Mouse (Mus musculus) liver, embryonic 14.5 days (tissue): ENCODE measurements around the gene Pax1. TPM values are rescaled to one million over a fixed set of nuclear protein-coding genes. Genes with fewer than 3 reads are reported as not detected.

Experiments
- ATAC-seq: fragments of 200-750 bp; cut with Nextera tagmentation; 2 replicates; pipeline ENCODE4 v1.8.0; 2017; ENCODE audit warnings: moderate number of reproducible peaks, mild to moderate bottlenecking, moderate library complexity; ENCODE audit not compliant: insufficient read depth
- DNase-seq, 3 experiments: peaks; one replicate each; pipeline ENCODE4 v3.0.0-alpha.2; 2012 to 2013; ENCODE audit warnings: low read depth in 3 of 3, low spot score in 3 of 3
- H3K27ac ChIP-seq: fragments of 300-500 bp; sonication (generic); 2 replicates; pipeline ENCODE4 v1.5.1; 2014; ENCODE audit warnings: moderate library complexity, mild to moderate bottlenecking, control low read depth, inconsistent platforms
- H3K27me3 ChIP-seq: fragments of 300-500 bp; sonication (generic); 2 replicates; pipeline ENCODE4 v1.6.1; 2014; ENCODE audit warnings: mild to moderate bottlenecking, low read length, moderate library complexity; ENCODE audit not compliant: control insufficient read depth, insufficient read depth
- H3K36me3 ChIP-seq: fragments of 300-500 bp; sonication (generic); replicated peaks from 2 replicates; pipeline ENCODE4 v1.6.1; 2014; ENCODE audit warnings: low read depth; ENCODE audit not compliant: control insufficient read depth, insufficient read depth
- H3K4me1 ChIP-seq, 2 experiments: fragments of 200-500 bp in 1 of 2; fragments of 300-500 bp in 1 of 2; sonication (generic) in 1 of 2; replicated peaks; 2 replicates each; pipeline ENCODE4 v1.6.1; 2012 to 2014; ENCODE audit warnings: antibody characterized with exemption in 1 of 2, inconsistent platforms in 1 of 2, low read length in 1 of 2; ENCODE audit not compliant: control insufficient read depth in 2 of 2, insufficient read depth in 2 of 2
- H3K4me2 ChIP-seq: fragments of 300-500 bp; sonication (generic); 2 replicates; pipeline ENCODE4 v1.6.1; 2014; ENCODE audit warnings: low read depth, mild to moderate bottlenecking, control low read depth, moderate library complexity
- H3K4me3 ChIP-seq, 2 experiments: fragments of 200-500 bp in 1 of 2; fragments of 300-500 bp in 1 of 2; sonication (generic) in 1 of 2; 2 replicates each; pipeline ENCODE4 v1.5.1; 2012 to 2014; ENCODE audit warnings: low read depth in 2 of 2, low read length in 2 of 2, mild to moderate bottlenecking in 2 of 2, control low read depth in 1 of 2, inconsistent platforms in 1 of 2, moderate library complexity in 1 of 2; ENCODE audit not compliant: insufficient read depth in 1 of 2
- H3K9ac ChIP-seq: fragments of 300-500 bp; sonication (generic); replicated peaks from 2 replicates; pipeline ENCODE4 v1.6.1; 2014; ENCODE audit warnings: mild to moderate bottlenecking, control low read depth, moderate library complexity
- H3K9me3 ChIP-seq: fragments of 300-500 bp; sonication (generic); 2 replicates; pipeline ENCODE4 v1.6.1; 2016; ENCODE audit warnings: low read length, mixed read lengths; ENCODE audit not compliant: control insufficient read depth
- CTCF ChIP-seq: IDR thresholded peaks from 2 replicates; pipeline ENCODE4 v1.5.1; 2016; ENCODE audit warnings: antibody characterized with exemption, low read depth, control low read depth
- EP300 ChIP-seq: IDR thresholded peaks from 2 replicates; pipeline ENCODE4 v1.6.1; 2016; ENCODE audit warnings: antibody characterized with exemption, low read depth
- WGBS: fragments of 180-500 bp; shearing (Covaris S2); extraction: QIAGEN DNeasy Blood & Tissue Kit; methylation state at CpG from one replicate; pipeline ENCODE4 v1.1.7; 2014; ENCODE audit not compliant: insufficient replicate concordance; 5-methylcytosine and 5-hydroxymethylcytosine counted together
- polyA plus RNA-seq, 2 experiments: library from polyadenylated mRNA; depleted of rRNA in 1 of 2; stranded (reverse) in 1 of 2; unstranded in 1 of 2; fragments of >200 nt; fragmentation: Nextera tagmentation in 1 of 2; extraction: Ambion mirVana in 1 of 2; gene quantifications; 2 replicates each; pipeline versions ENCODE4 v1.2.1 to v1.2.3; 2012 to 2014

Gene Pax1
- polyA plus RNA-seq, 2 experiments: not detected

GRCm38 (mm10) chr2:147424582-147425255, 63.0 kb downstream of the Pax1 start:
- ATAC-seq: no peak
- no peak overlapping the region for H3K4me2 ChIP-seq
- H3K4me3 ChIP-seq: no peak overlapping the region
- TF ChIP-seq CTCF (no peak), EP300 (no peak)
- H3K36me3 ChIP-seq: no peaks in the 10 kb centered on the region
- no peak overlapping the region for H3K9ac ChIP-seq
- H3K27ac ChIP-seq: no peak overlapping the region
- H3K27me3 ChIP-seq: no peaks in the 10 kb centered on the region
- no peaks in the 10 kb centered on the region for H3K9me3 ChIP-seq
- no peak for DNase-seq
- WGBS: 49% methylated on average over 10 of the region's 10 CpGs
- no peaks in the 10 kb centered on the region for H3K4me1 ChIP-seq

- 24% methylated on average over 1 of the region's 1 CpGs for WGBS
Observed at GRCm38 (mm10) chr2:147429607-147430356, 68.1 kb downstream of the Pax1 start.

GRCm38 (mm10) chr2:147433120-147433519, 71.4 kb downstream of the Pax1 start:
- Histone ChIP-seq H3K9ac (no peak overlapping the region), H3K36me3 (no peaks in the 10 kb centered on the region), H3K9me3 (no peaks in the 10 kb centered on the region), H3K4me2 (no peak overlapping the region), H3K4me3 (no peak overlapping the region), H3K4me1 (no peaks in the 10 kb centered on the region), H3K27ac (no peak overlapping the region), H3K27me3 (no peaks in the 10 kb centered on the region)
- no peak for DNase-seq
- ATAC-seq: no peak
- TF ChIP-seq EP300: no peak
- peak; percentile 48; the same call in 1 of the 2 replicates for TF ChIP-seq CTCF
- WGBS: 23% methylated on average over 5 of the region's 5 CpGs

More at GRCm38 (mm10) chr2:147429607-147430356, 68.1 kb downstream of the Pax1 start:
- Histone ChIP-seq H3K9ac (no peak overlapping the region), H3K36me3 (no peaks in the 10 kb centered on the region), H3K9me3 (no peaks in the 10 kb centered on the region), H3K27ac (no peak overlapping the region), H3K4me3 (no peak overlapping the region), H3K4me1 (no peaks in the 10 kb centered on the region), H3K4me2 (no peak overlapping the region), H3K27me3 (no peaks in the 10 kb centered on the region)
- TF ChIP-seq CTCF: no peak
- no peak for TF ChIP-seq EP300
- DNase-seq: no peak
- no peak for ATAC-seq

Other genes with a start within 250 kb of the Pax1 start
- gene Nkx2-2, start 167.7 kb upstream of the Pax1 start, polyA plus RNA-seq (2012; rRNA removed): 0.02 TPM in 1 of 2 replicates, not detected in the other
- gene Nkx2-2, start 167.7 kb upstream of the Pax1 start, polyA plus RNA-seq (2014; fragmentation: Nextera tagmentation; extraction: Ambion mirVana): not detected in 2 replicates